42 mouse cellular contexts compared by ENCODE assay signal in genomic region chr7:127879301-127879700, GRCm38 (mm10). TPM values are rescaled to one million over a fixed set of nuclear protein-coding genes. Genes with fewer than 3 reads are reported as not detected.
"Had no signal": no experiment of that assay in that cellular context is flagged by ENCODE, and none has a peak within 500 bp of the region (broad histone marks: within the 10 kb centered on the region; RNA-seq: fewer than 3 reads in every experiment).

No protein-coding gene starts in this region.

- H3K9me3 ChIP-seq: heart, embryonic 10.5 days; heart, embryonic 12.5 days; hindbrain, embryonic 10.5 days; hindbrain, embryonic 13.5 days; hindbrain, embryonic 15.5 days; kidney, embryonic 15.5 days; limb, embryonic 12.5 days had no signal

- H3K4me2 ChIP-seq: heart, embryonic 12.5 days; hindbrain, embryonic 13.5 days; hindbrain, embryonic 15.5 days; kidney, embryonic 15.5 days; limb, embryonic 12.5 days; liver, embryonic 11.5 days; liver, embryonic 13.5 days had no signal

- H3K27ac ChIP-seq: gastrocnemius, adult 2 months; heart, adult 2 months; heart, embryonic 10.5 days; hindbrain, embryonic 10.5 days; hindbrain, embryonic 13.5 days; hindbrain, embryonic 15.5 days; hindbrain, postnatal 0 days; kidney, embryonic 15.5 days; kidney, postnatal 0 days; limb, embryonic 12.5 days; liver, embryonic 13.5 days had no signal

- H3K4me3 ChIP-seq: gastrocnemius, adult 2 months; heart, adult 2 months; heart, embryonic 10.5 days; heart, embryonic 12.5 days; hindbrain, embryonic 13.5 days; hindbrain, embryonic 15.5 days; kidney, embryonic 15.5 days; limb, embryonic 12.5 days; liver, embryonic 13.5 days had no signal

- H3K27me3 ChIP-seq: heart, embryonic 12.5 days; hindbrain, embryonic 13.5 days; hindbrain, embryonic 15.5 days; kidney, embryonic 15.5 days; limb, embryonic 12.5 days; liver, embryonic 13.5 days had no signal

- ATAC-seq: hindbrain, postnatal 0 days; intestine, embryonic 16.5 days had no signal

- DNase-seq: gastrocnemius, adult 2 months; gastrocnemius, postnatal 10 days; gastrocnemius, postnatal 25 days; heart, adult 2 months; heart, postnatal 10 days; heart, postnatal 4 days; kidney, adult 11 months; kidney, adult 2 months; kidney, adult 9 months; kidney, postnatal 14 days; kidney, postnatal 36 days; layer of hippocampus, adult 9-11 months; layer of hippocampus, postnatal 36 days; left cerebral cortex, postnatal 4 days; liver; liver, embryonic 13.5 days had no signal

- H3K9ac ChIP-seq: heart, embryonic 12.5 days; hindbrain, embryonic 13.5 days; hindbrain, embryonic 15.5 days; kidney, embryonic 15.5 days; limb, embryonic 12.5 days; liver, embryonic 13.5 days had no signal

RNA-seq across cellular contexts. Expression of gene Prss53, which starts 11.5 kb away (rescaled TPM):
- total RNA-seq: granulocyte monocyte progenitor cell, adult 5-6 weeks had no signal

RNA-seq across cellular contexts. Expression of gene Gm21974, which starts 16.0 kb away (rescaled TPM):
- total RNA-seq: gastrocnemius, adult 2 months; gastrocnemius, postnatal 10 days; gastrocnemius, postnatal 25 days; gastrocnemius, postnatal 4 days; granulocyte monocyte progenitor cell, adult 5-6 weeks; heart, adult 2 months; heart, postnatal 10 days; heart, postnatal 25 days; heart, postnatal 4 days; hindbrain, postnatal 0 days; layer of hippocampus, adult 18-20 months; layer of hippocampus, adult 8-10 months; layer of hippocampus, postnatal 14 days; layer of hippocampus, postnatal 36 days; left cerebral cortex, adult 18-20 months; left cerebral cortex, adult 8-10 months; left cerebral cortex, postnatal 10 days; left cerebral cortex, postnatal 25 days; left cerebral cortex, postnatal 4 days had no signal
- polyA plus RNA-seq: heart, adult 2 months; heart, embryonic 10.5 days; heart, embryonic 12.5 days; heart, embryonic 14.5 days; heart, embryonic 16.5 days; hindbrain, embryonic 10.5 days; hindbrain, embryonic 13.5 days; hindbrain, embryonic 15.5 days; hindbrain, postnatal 0 days; intestine, embryonic 14.5 days; intestine, embryonic 16.5 days; kidney, adult 2 months; kidney, embryonic 15.5 days; kidney, postnatal 0 days; large intestine, adult 2 months; limb, embryonic 12.5 days; limb, embryonic 14.5 days; liver, embryonic 13.5 days had no signal
